Mouse (Mus musculus) 3T3-L1 (cell line): ENCODE measurements around the gene Gm20388.
A peak's percentile ranks its signal among the peaks of the same experiment; 100 is the strongest.

Experiments
- DNase-seq: peaks from one replicate; pipeline ENCODE4 v3.0.0-alpha.2; 2015; ENCODE audit warnings: low read depth, low spot score

The Gm20388 gene

GRCm38 (mm10) chr8:119958076-119958475 is 47.4 kb downstream of the Gm20388 start:
- DNase-seq, result no peak

GRCm38 (mm10) chr8:119960531-119961104 is 50.0 kb downstream of the Gm20388 start:
- peak; percentile 88 for DNase-seq

DNA sequence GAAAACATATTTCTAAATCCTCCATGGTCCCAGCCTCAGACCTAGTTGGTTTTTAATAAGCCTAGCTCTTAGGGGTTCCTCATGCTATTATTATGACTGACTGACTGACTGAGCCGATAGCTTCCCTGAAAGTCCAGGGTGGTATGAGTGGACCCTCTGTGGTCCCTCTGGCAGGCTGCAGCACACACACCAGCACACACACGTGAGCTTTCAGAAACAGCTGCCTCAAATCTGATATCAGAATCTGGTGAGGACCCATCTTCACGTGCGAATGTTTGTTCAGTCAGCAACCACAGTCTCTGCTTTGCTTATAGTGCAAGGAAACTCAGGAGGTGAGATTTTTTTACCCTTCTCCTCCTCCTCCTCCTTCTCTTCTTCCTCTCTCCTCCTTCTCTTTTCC is 54.2 kb downstream of the Gm20388 start:
- DNase-seq, result no peak

DNA sequence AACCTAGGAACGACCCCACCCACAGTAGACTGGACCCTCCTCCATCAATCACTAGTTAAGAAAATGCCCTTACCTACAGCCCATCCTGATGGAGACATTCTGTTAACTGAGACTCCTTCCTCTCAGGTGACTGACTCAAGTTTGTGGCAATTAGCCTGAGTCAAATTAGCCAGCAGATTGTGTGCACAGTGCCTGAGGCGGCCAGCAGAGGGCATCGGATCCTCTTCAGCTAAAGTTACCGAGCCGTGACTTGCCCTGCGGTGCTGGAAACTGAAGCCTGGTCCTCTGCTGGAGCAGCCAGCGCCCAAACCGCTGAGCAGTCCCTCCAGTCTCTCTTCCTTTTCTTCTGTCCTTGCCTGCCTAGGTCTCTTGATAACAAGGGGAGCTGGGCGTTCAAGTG is 56.8 kb downstream of the Gm20388 start:
- no peak for DNase-seq

DNA sequence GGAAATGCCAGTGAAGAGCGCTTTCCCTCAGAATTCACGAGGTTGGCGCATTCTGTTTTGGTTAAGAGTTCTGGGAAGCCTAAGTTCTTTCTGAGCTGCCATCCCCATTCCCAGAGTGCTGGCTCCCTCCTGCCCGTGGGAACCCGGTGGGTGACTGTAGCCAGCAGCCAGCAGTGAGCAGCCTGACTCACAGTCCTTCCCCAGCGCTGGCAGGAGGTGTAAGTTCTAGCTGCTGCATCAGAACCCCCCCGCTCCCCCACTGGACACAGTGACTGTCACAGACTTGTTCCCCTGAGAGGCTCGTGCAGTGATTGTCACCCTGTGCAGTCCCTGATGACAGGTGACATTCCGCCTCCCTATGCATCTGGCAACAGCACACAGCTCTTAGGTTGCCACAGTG is 59.5 kb downstream of the Gm20388 start:
- DNase-seq, result no peak

DNA sequence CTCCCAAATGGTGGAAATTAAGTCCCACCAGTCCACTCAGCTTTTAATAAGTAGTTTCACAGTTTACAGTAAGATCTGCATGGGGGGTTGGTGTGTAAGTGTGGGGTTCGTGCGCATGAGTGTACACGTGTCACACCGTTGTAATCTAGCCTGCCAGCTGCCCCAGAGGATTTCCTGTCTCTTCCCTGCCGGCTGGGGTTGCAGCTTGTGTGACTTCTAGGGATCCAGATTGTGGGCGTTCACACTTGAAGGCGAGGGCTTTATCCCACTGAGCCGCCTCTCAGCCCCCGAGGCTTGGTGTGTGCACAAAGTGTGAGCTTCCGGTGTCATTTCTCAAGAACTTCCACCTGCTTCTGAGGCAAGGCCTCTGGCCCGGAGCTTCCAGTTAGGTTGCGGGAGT is 61.9 kb downstream of the Gm20388 start:
- DNase-seq, result no peak

- no peak for DNase-seq
Observed at GRCm38 (mm10) chr8:119978770-119979381, 68.2 kb downstream of the Gm20388 start.

DNA sequence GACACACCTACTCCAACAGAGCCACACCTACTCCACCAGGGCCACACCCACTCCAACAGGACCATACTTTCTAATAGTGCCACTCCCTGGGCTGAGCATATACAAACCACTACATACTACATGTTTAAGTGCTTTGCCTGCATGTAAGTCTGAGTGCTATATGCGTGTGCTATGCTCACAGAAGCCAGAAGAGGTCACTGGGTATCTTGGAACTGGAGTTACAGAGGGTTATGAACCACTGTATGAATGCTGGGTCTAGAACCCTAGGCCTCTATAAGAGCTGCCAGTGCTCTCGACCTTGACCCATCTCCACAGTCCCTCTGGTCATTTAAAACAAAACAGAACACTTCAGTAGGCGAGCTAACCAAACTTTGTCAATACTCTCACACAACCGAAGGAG is 70.6 kb downstream of the Gm20388 start:
- DNase-seq, result peak; percentile 33

- peak; percentile 70 for DNase-seq
Observed at GRCm38 (mm10) chr8:119984085-119984484, 73.4 kb downstream of the Gm20388 start.

DNA sequence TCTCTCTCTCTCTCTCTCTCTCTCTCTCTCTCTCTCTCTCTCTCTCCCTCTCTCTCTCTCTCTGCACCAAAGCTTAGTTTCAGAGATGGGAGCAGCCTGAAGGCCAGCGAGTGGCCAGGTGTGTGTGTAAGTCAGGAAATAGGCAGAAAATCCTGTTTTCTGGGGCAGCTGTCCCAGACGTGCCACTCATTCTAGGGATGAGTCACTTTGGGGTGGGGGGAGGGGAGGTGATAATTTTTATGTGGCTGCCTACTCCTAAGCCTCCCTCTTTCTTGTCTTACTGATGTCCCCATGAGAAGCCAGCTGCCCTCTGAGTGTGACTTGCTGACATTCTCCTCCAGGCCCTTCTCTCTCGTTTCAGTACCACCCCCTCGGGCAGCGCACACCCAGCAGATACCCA is 75.5 kb downstream of the Gm20388 start:
- peak; percentile 67 for DNase-seq

GRCm38 (mm10) chr8:119988087-119988486 is 77.4 kb downstream of the Gm20388 start:
- DNase-seq, result peak; percentile 73

DNA sequence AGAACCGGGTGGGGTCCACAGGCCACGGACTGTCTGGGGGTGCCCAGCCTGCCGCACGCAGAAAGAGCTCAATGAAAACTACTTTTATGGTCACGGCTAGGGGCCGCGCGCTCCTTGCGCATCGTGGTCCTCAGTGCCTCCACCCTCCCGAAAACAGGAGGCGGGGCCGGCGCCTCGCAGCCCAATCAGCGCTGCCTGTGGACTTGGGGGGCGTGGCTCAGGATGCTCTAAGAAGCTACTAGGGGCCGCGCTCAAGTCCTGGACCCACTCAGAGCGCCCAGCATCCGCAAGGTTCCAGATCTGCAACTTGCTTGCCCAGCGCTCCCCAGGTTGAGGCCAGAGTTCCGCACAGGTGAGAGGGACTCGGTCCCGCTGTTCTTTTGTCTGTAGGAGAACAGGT is 81.6 kb downstream of the Gm20388 start, which contains the start of gene Crispld2:
Gene Crispld2 (plus strand): TSS at position 190 of the 400 bp plus-strand sequence.
- DNase-seq, result no peak

DNA sequence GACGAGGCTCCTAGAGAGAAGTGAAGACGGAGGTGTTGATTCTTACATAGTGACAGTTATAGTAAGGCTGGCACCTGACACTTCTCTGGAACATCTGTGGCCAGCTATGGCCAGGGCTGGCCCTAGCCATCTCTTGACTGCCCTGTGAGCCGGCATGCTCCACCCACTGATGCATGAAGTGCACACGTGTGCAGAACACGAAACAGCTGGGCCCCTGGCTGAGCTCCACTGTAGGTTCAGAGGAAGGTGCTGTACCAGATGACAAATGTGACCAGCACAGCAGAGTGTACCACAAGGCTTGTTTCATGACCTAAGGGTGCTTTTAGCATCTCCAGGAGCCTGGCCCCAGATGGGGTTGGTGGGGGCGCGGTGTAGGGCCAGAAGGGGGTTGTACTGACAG is 83.5 kb downstream of the Gm20388 start:
- DNase-seq, result peak; percentile 60

DNA sequence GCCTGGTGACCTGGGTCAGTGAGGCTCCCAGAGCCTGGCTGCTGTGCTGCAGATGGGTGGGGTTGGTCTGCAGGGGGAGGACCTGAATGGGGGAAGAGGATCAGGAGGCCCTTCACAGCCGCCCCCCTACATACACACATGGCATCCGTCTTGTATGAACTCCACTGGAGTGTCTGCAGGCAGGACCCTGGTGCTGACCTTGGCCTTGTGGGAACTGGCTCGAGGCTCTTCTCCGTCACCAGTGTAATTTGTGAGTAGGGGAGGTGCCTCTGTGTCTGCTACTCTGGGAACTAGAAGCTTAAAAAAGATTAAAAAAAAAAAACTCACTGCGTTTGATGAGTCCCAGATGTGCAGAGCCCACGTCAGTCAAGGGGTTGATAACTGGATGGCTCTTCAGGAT is 83.9 kb downstream of the Gm20388 start:
- peak; percentile 49 for DNase-seq

GRCm38 (mm10) chr8:119997266-119997665 is 86.6 kb downstream of the Gm20388 start:
- DNase-seq, result no peak

GRCm38 (mm10) chr8:120000461-120000860 is 89.8 kb downstream of the Gm20388 start:
- no peak for DNase-seq

GRCm38 (mm10) chr8:120001712-120002111 is 91.1 kb downstream of the Gm20388 start:
- no peak for DNase-seq

DNA sequence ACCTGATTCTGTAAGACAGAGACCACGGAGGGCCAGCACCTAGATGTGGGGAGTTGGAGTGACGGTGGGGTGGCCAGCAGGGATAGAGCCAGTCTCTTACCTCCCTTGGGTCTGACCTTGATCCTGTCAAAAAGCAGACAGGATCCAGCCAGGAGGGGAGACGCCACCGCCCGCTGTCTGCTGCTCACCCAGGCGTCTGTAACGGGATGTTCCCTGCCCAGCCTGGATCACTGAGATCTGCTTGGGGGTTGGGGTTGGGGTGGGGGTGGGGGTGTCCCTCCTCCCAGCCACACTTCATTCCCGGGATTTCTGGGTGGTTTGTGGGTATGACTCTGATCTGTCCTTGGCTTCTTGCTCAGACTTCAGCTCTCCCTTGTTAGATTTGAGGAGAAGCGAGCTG is 91.7 kb downstream of the Gm20388 start:
- no peak for DNase-seq

- DNase-seq, result peak; percentile 96
Observed at GRCm38 (mm10) chr8:120004154-120004702, 93.6 kb downstream of the Gm20388 start.

DNA sequence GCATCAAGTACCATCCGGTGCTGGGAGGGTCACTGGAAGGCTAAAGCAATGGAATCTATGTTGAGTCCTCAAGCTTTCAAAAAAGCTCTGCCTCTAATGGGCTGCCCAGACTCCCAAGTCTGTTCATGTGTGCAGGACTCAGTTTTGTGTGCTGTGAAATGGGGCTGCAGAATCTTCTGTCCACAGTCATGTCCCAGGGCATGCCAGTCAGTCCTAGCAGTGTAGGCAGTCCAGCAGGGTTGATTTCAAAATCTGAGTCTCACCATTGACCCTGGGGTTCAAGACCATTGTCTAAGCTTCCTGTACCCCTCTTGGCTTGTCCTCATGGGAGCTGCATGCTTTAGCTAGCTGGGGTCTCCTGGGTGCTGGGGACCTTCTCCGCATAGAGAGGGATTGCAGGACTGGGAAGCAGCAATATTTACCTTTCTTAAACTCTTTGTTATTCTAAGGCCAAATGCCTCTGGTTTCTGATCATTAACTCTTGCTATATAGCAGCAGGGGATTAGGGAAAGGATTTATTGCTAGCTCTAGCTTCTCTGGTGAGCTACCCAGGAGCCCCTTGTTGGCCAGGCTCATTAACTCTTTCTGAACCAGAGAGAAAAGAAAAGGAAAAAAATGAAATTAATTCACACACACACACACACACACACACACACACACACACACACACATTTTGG is 94.2 kb downstream of the Gm20388 start:
- no peak for DNase-seq

GRCm38 (mm10) chr8:120006645-120007160 is 96.1 kb downstream of the Gm20388 start:
- DNase-seq, result no peak

- no peak for DNase-seq
Observed at GRCm38 (mm10) chr8:120007178-120007577, 96.5 kb downstream of the Gm20388 start.

- no peak for DNase-seq
Observed at GRCm38 (mm10) chr8:120009284-120009683, 98.6 kb downstream of the Gm20388 start.
